Mouse (Mus musculus): ENCODE results near the gene Gtf2ird1. TPM values are rescaled to one million over a fixed set of nuclear protein-coding genes. Genes with fewer than 3 reads are reported as not detected.

Gtf2ird1 gene
- polyA plus RNA-seq, 1 experiment from 2014 or later: 99.8 TPM

- Histone ChIP-seq H3K4me1 (replicated peaks; ENCODE audit: control insufficient read depth, insufficient read depth, low read length) (no peaks in the 10 kb centered on the region), H3K36me3 (ENCODE audit: control insufficient read depth, insufficient read depth, low read length) (peaks cover 3% of the 10 kb centered on the region; the same call in 1 of the 2 replicates), H3K9ac (ENCODE audit: low read length) (no peak overlapping the region), H3K27me3 (ENCODE audit: control insufficient read depth, insufficient read depth, low read length) (no peaks in the 10 kb centered on the region), H3K4me2 (ENCODE audit: low read depth, low read length, severe bottlenecking) (no peak overlapping the region), H3K9me3 (ENCODE audit: control insufficient read depth, low read length) (no peaks in the 10 kb centered on the region), H3K27ac (ENCODE audit: low read depth, low read length) (no peak overlapping the region), H3K4me3 (ENCODE audit: low read depth, low read length) (no peak overlapping the region)
- DNase-seq (ENCODE audit: low spot score): no peak
- WGBS: 91% methylated on average over 6 of the region's 6 CpGs
- ATAC-seq (replicated peaks; ENCODE audit: low FRiP score): no peak
These were observed 17.7 kb downstream of the Gtf2ird1 start for GRCm38 (mm10) chr5:134438676-134439425.

DNA sequence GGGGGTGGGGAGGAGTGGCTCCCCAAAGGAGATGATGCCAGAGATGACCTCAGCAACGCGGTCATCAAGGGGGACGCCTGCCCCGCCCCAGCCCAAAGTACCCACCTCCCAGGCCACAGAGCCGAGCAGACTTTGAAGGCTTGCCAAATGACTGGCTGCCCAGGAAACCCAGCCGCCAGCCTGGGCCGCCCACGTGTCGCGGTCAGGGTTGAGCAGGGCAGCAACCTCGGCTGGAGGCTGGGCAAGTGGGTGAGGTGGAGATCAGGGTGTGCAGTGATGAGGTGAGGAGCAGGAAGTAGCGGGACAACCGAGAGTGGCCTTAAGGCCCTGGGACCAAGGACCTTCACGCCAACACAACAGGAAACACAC is 19.1 kb downstream of the Gtf2ird1 start:
- H3K9ac ChIP-seq (ENCODE audit: low read length): no peak overlapping the region
- no peaks in the 10 kb centered on the region for H3K4me1 ChIP-seq (replicated peaks; ENCODE audit: control insufficient read depth, insufficient read depth, low read length)
- no peak overlapping the region for H3K4me3 ChIP-seq (ENCODE audit: low read depth, low read length)
- H3K36me3 ChIP-seq (ENCODE audit: control insufficient read depth, insufficient read depth, low read length): peaks cover 3% of the 10 kb centered on the region; the same call in 1 of the 2 replicates
- no peaks in the 10 kb centered on the region for H3K27me3 ChIP-seq (ENCODE audit: control insufficient read depth, insufficient read depth, low read length)
- H3K27ac ChIP-seq (ENCODE audit: low read depth, low read length): no peak overlapping the region
- no peaks in the 10 kb centered on the region for H3K9me3 ChIP-seq (ENCODE audit: control insufficient read depth, low read length)
- DNase-seq (ENCODE audit: low spot score) (no peak), ATAC-seq (replicated peaks; ENCODE audit: low FRiP score) (no peak)
- no peak overlapping the region for H3K4me2 ChIP-seq (ENCODE audit: low read depth, low read length, severe bottlenecking)
- 93% methylated on average over 14 of the region's 14 CpGs for WGBS

DNA sequence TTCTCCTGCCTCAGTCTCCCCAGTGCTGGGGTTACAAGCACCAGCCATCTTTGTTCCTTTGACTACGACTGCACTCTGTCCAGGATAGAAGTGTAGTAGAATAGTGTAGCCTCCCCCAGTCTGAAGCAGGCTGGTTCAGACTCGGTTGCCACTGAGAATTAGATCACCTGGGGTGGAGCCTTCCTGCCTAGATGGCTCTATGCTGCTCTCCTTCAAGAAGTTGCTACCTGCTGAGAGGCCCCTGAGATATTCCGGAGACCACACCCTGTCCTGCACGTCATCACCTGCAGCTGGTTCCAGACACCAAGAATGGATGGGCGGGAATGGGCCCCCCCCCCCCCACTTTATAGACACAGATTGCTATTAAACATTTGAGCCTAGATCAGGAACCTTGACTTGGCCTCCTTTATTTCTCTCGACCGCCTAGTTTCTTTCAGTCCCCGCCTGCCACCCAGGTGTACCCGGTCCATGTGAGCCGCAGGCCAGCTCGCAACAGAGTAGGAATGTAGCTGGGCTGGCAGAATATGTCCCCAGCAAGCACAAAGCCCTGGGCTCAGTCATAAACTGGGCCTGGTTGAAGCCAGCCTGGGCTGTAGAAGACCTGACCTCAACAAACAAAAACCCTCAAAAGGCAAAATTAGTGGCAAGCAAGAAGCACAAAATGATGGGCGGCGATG is 19.6 kb downstream of the Gtf2ird1 start:
- H3K9me3 ChIP-seq (ENCODE audit: control insufficient read depth, low read length): no peaks in the 10 kb centered on the region
- DNase-seq (ENCODE audit: low spot score) (no peak), ATAC-seq (replicated peaks; ENCODE audit: low FRiP score) (no peak)
- H3K36me3 ChIP-seq (ENCODE audit: control insufficient read depth, insufficient read depth, low read length): peaks cover 3% of the 10 kb centered on the region; the same call in 1 of the 2 replicates
- no peak overlapping the region for H3K9ac ChIP-seq (ENCODE audit: low read length)
- no peak overlapping the region for H3K27ac ChIP-seq (ENCODE audit: low read depth, low read length)
- no peak overlapping the region for H3K4me2 ChIP-seq (ENCODE audit: low read depth, low read length, severe bottlenecking)
- H3K27me3 ChIP-seq (ENCODE audit: control insufficient read depth, insufficient read depth, low read length): no peaks in the 10 kb centered on the region
- H3K4me3 ChIP-seq (ENCODE audit: low read depth, low read length): no peak overlapping the region
- H3K4me1 ChIP-seq (replicated peaks; ENCODE audit: control insufficient read depth, insufficient read depth, low read length): no peaks in the 10 kb centered on the region
- 91% methylated on average over 13 of the region's 13 CpGs for WGBS

- Histone ChIP-seq H3K4me3 (ENCODE audit: low read depth, low read length) (no peak overlapping the region), H3K27ac (ENCODE audit: low read depth, low read length) (no peak overlapping the region)
- peak; percentile 61 for DNase-seq (ENCODE audit: low spot score)
These were observed 20.6 kb downstream of the Gtf2ird1 start for GRCm38 (mm10) chr5:134435836-134436331.

DNA sequence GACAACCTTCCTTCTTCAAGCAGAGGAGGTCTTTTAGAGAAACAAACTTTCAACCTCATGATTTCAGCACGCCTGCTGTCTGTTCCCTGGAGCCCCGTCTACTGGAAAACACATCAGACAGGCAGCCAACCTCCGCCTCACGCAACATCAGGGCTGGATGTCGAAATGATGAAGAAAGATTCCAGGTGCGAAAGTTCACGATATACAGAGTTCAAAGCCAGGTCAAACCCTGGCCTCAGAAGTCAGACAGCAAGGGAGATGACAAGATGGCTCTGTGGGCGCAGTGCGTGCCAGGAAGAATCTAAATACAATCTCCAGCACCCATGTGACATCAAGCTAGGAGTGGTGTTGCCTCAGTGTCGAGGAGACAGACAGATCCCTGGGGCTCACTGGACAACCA is 23.4 kb downstream of the Gtf2ird1 start:
- no peak overlapping the region for H3K9ac ChIP-seq (ENCODE audit: low read length)
- H3K27me3 ChIP-seq (ENCODE audit: control insufficient read depth, insufficient read depth, low read length): no peaks in the 10 kb centered on the region
- H3K4me2 ChIP-seq (ENCODE audit: low read depth, low read length, severe bottlenecking): no peak overlapping the region
- H3K9me3 ChIP-seq (ENCODE audit: control insufficient read depth, low read length): no peaks in the 10 kb centered on the region
- DNase-seq (ENCODE audit: low spot score) (no peak), ATAC-seq (replicated peaks; ENCODE audit: low FRiP score) (no peak)
- H3K4me3 ChIP-seq (ENCODE audit: low read depth, low read length): no peak overlapping the region
- H3K27ac ChIP-seq (ENCODE audit: low read depth, low read length): no peak overlapping the region
- no peaks in the 10 kb centered on the region for H3K36me3 ChIP-seq (ENCODE audit: control insufficient read depth, insufficient read depth, low read length)
- WGBS: 92% methylated on average over 10 of the region's 10 CpGs
- H3K4me1 ChIP-seq (replicated peaks; ENCODE audit: control insufficient read depth, insufficient read depth, low read length): no peaks in the 10 kb centered on the region

More at GRCm38 (mm10) chr5:134435836-134436331, 20.6 kb downstream of the Gtf2ird1 start:
- Histone ChIP-seq H3K4me1 (replicated peaks; ENCODE audit: control insufficient read depth, insufficient read depth, low read length) (no peaks in the 10 kb centered on the region), H3K36me3 (ENCODE audit: control insufficient read depth, insufficient read depth, low read length) (peaks cover 3% of the 10 kb centered on the region; the same call in 1 of the 2 replicates), H3K4me2 (ENCODE audit: low read depth, low read length, severe bottlenecking) (no peak overlapping the region), H3K9ac (ENCODE audit: low read length) (no peak overlapping the region), H3K27me3 (ENCODE audit: control insufficient read depth, insufficient read depth, low read length) (no peaks in the 10 kb centered on the region), H3K9me3 (ENCODE audit: control insufficient read depth, low read length) (no peaks in the 10 kb centered on the region)
- WGBS: 70% methylated on average over 12 of the region's 12 CpGs
- ATAC-seq (replicated peaks; ENCODE audit: low FRiP score): 0 out of 2 replicates have a peak, but pooled peaks have one; percentile 18

DNA sequence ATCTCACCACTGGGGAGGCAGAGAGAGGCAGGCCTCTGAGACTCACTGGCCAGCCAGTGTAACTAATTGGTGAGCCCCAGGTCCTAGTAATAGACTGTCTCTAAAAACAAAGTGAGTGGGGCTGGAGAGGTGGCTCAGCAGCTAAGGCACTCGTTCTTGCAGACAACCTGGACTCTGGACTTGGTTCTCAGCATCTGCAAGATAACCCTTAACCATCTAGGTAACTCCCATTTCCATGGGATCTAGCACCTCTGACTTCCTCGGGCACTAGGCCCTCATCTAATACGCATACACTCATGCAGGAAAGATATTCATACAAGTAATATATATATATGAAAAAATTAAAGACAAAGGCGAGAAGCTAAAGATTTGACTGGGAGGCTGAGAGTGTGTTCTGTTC is 26.4 kb downstream of the Gtf2ird1 start:
- H3K4me3 ChIP-seq (ENCODE audit: low read depth, low read length): no peak overlapping the region
- no peaks in the 10 kb centered on the region for H3K9me3 ChIP-seq (ENCODE audit: control insufficient read depth, low read length)
- 90% methylated on average over 4 of the region's 4 CpGs for WGBS
- ATAC-seq (replicated peaks; ENCODE audit: low FRiP score): no peak
- no peak overlapping the region for H3K27ac ChIP-seq (ENCODE audit: low read depth, low read length)
- no peaks in the 10 kb centered on the region for H3K4me1 ChIP-seq (replicated peaks; ENCODE audit: control insufficient read depth, insufficient read depth, low read length)
- H3K36me3 ChIP-seq (ENCODE audit: control insufficient read depth, insufficient read depth, low read length): no peaks in the 10 kb centered on the region; the same call in 1 of the 2 replicates
- H3K9ac ChIP-seq (ENCODE audit: low read length): no peak overlapping the region
- no peak for DNase-seq (ENCODE audit: low spot score)
- H3K27me3 ChIP-seq (ENCODE audit: control insufficient read depth, insufficient read depth, low read length): no peaks in the 10 kb centered on the region
- H3K4me2 ChIP-seq (ENCODE audit: low read depth, low read length, severe bottlenecking): no peak overlapping the region

DNA sequence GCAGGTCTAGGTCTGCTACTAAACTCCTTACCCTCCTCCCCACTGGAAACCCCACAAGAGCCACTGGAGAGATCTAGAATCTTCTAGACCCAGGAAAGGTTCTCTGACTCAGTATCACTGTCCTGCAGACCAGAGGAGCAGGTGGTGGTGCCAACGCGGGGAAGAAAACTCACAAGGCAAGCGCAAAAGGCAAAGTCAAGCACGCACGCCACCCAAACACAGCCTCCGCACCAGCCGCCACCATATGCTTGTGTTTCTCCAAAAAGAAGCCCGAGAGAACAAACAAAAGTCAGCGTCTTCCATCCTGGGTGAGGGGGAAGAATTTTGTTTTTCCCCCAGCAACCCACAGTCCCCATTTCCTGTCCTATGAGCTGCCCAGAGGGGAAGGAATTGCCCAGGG is 28.9 kb downstream of the Gtf2ird1 start:
- 92% methylated on average over 9 of the region's 9 CpGs for WGBS

GRCm38 (mm10) chr5:134425601-134426000 is 30.9 kb downstream of the Gtf2ird1 start:
- no peaks in the 10 kb centered on the region for H3K27me3 ChIP-seq (ENCODE audit: control insufficient read depth, insufficient read depth, low read length)
- 93% methylated on average over 8 of the region's 8 CpGs for WGBS
- no peaks in the 10 kb centered on the region; the same call in 1 of the 2 replicates for H3K36me3 ChIP-seq (ENCODE audit: control insufficient read depth, insufficient read depth, low read length)

More for the DNA sequence above, 28.9 kb downstream of the Gtf2ird1 start:
- H3K4me2 ChIP-seq (ENCODE audit: low read depth, low read length, severe bottlenecking): no peak overlapping the region
- no peaks in the 10 kb centered on the region for H3K9me3 ChIP-seq (ENCODE audit: control insufficient read depth, low read length)
- DNase-seq (ENCODE audit: low spot score) (no peak), ATAC-seq (replicated peaks; ENCODE audit: low FRiP score) (no peak)
- no peaks in the 10 kb centered on the region for H3K27me3 ChIP-seq (ENCODE audit: control insufficient read depth, insufficient read depth, low read length)
- H3K36me3 ChIP-seq (ENCODE audit: control insufficient read depth, insufficient read depth, low read length): no peaks in the 10 kb centered on the region; the same call in 1 of the 2 replicates
- H3K4me3 ChIP-seq (ENCODE audit: low read depth, low read length): no peak overlapping the region
- H3K9ac ChIP-seq (ENCODE audit: low read length): no peak overlapping the region
- H3K4me1 ChIP-seq (replicated peaks; ENCODE audit: control insufficient read depth, insufficient read depth, low read length): no peaks in the 10 kb centered on the region
- no peak overlapping the region for H3K27ac ChIP-seq (ENCODE audit: low read depth, low read length)

More at GRCm38 (mm10) chr5:134425601-134426000, 30.9 kb downstream of the Gtf2ird1 start:
- Histone ChIP-seq H3K4me3 (ENCODE audit: low read depth, low read length) (no peak overlapping the region), H3K4me2 (ENCODE audit: low read depth, low read length, severe bottlenecking) (no peak overlapping the region), H3K4me1 (replicated peaks; ENCODE audit: control insufficient read depth, insufficient read depth, low read length) (no peaks in the 10 kb centered on the region), H3K9me3 (ENCODE audit: control insufficient read depth, low read length) (no peaks in the 10 kb centered on the region), H3K27ac (ENCODE audit: low read depth, low read length) (no peak overlapping the region), H3K9ac (ENCODE audit: low read length) (no peak overlapping the region)
- no peak for ATAC-seq (replicated peaks; ENCODE audit: low FRiP score)
- no peak for DNase-seq (ENCODE audit: low spot score)

All from forebrain, embryonic 11.5 days (tissue).